Mouse (Mus musculus) heart, embryonic 10.5 days (tissue): Measurements from ENCODE around the gene Il2. TPM values are rescaled to one million over a fixed set of nuclear protein-coding genes. Genes with fewer than 3 reads are reported as not detected.

ENCODE experiments used
- DNase-seq: peaks from one replicate; pipeline ENCODE4 v3.0.0-alpha.2; 2017; ENCODE audit warnings: low spot score
- H3K27ac ChIP-seq: fragments of 300-500 bp; sonication (generic); 2 replicates; pipeline ENCODE4 v1.5.1; 2016; ENCODE audit warnings: mild to moderate bottlenecking
- H3K27me3 ChIP-seq: fragments of 300-500 bp; sonication (generic); 2 replicates; pipeline ENCODE4 v1.6.1; 2016; ENCODE audit warnings: mild to moderate bottlenecking; ENCODE audit not compliant: poor library complexity, insufficient read depth, severe bottlenecking
- H3K36me3 ChIP-seq: fragments of 300-500 bp; sonication (generic); 2 replicates; pipeline ENCODE4 v1.6.1; 2016; ENCODE audit warnings: mild to moderate bottlenecking, moderate library complexity
- H3K4me1 ChIP-seq: fragments of 300-500 bp; sonication (generic); 2 replicates; pipeline ENCODE4 v1.6.1; 2016; ENCODE audit warnings: mild to moderate bottlenecking
- H3K4me3 ChIP-seq: fragments of 300-500 bp; sonication (generic); 2 replicates; pipeline ENCODE4 v1.5.1; 2016; ENCODE audit warnings: mild to moderate bottlenecking, moderate library complexity
- H3K9me3 ChIP-seq: fragments of 300-500 bp; sonication (generic); 2 replicates; pipeline ENCODE4 v1.6.1; 2016; ENCODE audit warnings: mild to moderate bottlenecking, moderate library complexity
- WGBS: fragments of 180-500 bp; shearing (Covaris S2); methylation state at CpG from one replicate; pipeline ENCODE4 v1.1.7; 2016; 5-methylcytosine and 5-hydroxymethylcytosine counted together
- polyA plus RNA-seq: library from polyadenylated mRNA; unstranded; fragments of >200 nt; fragmentation: Nextera tagmentation; extraction: Ambion mirVana; gene quantifications from 2 replicates; pipeline ENCODE4 v1.2.1, GENCODE M21; 2016

Il2 gene
- polyA plus RNA-seq, 1 experiment from 2014 or later = 0.24 TPM

GRCm38 (mm10) chr3:37141827-37142226, 16.1 kb upstream of the Il2 start:
- peaks cover 6% of the 10 kb centered on the region; the same call in 1 of the 2 replicates for H3K4me1 ChIP-seq
- no peaks in the 10 kb centered on the region for H3K27me3 ChIP-seq
- no peak for DNase-seq
- H3K36me3 ChIP-seq = no peaks in the 10 kb centered on the region
- 75% methylated on average over 2 of the region's 2 CpGs for WGBS
- no peaks in the 10 kb centered on the region for H3K9me3 ChIP-seq
- no peak overlapping the region for H3K27ac ChIP-seq
- H3K4me3 ChIP-seq = no peak overlapping the region

GRCm38 (mm10) chr3:37140168-37140906, 14.6 kb upstream of the Il2 start:
- no peaks in the 10 kb centered on the region for H3K36me3 ChIP-seq
- H3K27ac ChIP-seq = no peak overlapping the region
- H3K4me3 ChIP-seq = no peak overlapping the region
- WGBS = 83% methylated on average over 6 of the region's 6 CpGs
- no peaks in the 10 kb centered on the region for H3K27me3 ChIP-seq
- H3K9me3 ChIP-seq = no peaks in the 10 kb centered on the region
- no peak for DNase-seq
- H3K4me1 ChIP-seq = no peaks in the 10 kb centered on the region

- Histone ChIP-seq H3K9me3 (no peaks in the 10 kb centered on the region), H3K4me1 (no peaks in the 10 kb centered on the region), H3K4me3 (no peak overlapping the region), H3K27ac (no peak overlapping the region), H3K36me3 (no peaks in the 10 kb centered on the region), H3K27me3 (no peaks in the 10 kb centered on the region)
- DNase-seq = no peak
- WGBS = 69% methylated on average over 3 of the region's 3 CpGs
These were observed 13.4 kb upstream of the Il2 start for GRCm38 (mm10) chr3:37139192-37139591.

- Histone ChIP-seq H3K27ac (no peak overlapping the region), H3K27me3 (no peaks in the 10 kb centered on the region), H3K4me1 (no peaks in the 10 kb centered on the region), H3K36me3 (no peaks in the 10 kb centered on the region), H3K9me3 (no peaks in the 10 kb centered on the region), H3K4me3 (no peak overlapping the region)
- DNase-seq = no peak
- 50% methylated on average over 4 of the region's 4 CpGs for WGBS
These were observed 11.5 kb upstream of the Il2 start for GRCm38 (mm10) chr3:37137231-37137630.

GRCm38 (mm10) chr3:37129063-37129462, 3.3 kb upstream of the Il2 start:
- Histone ChIP-seq H3K4me1 (no peaks in the 10 kb centered on the region), H3K36me3 (no peaks in the 10 kb centered on the region)
- no peak for DNase-seq

GRCm38 (mm10) chr3:37128269-37128668, 2.5 kb upstream of the Il2 start:
- Histone ChIP-seq H3K9me3 (no peaks in the 10 kb centered on the region), H3K4me3 (no peak overlapping the region), H3K36me3 (no peaks in the 10 kb centered on the region), H3K27me3 (no peaks in the 10 kb centered on the region), H3K4me1 (no peaks in the 10 kb centered on the region), H3K27ac (no peak overlapping the region)
- 50% methylated on average over 4 of the region's 4 CpGs for WGBS
- DNase-seq = no peak

More at GRCm38 (mm10) chr3:37129063-37129462, 3.3 kb upstream of the Il2 start:
- Histone ChIP-seq H3K27ac (no peak overlapping the region), H3K4me3 (no peak overlapping the region), H3K27me3 (no peaks in the 10 kb centered on the region), H3K9me3 (no peaks in the 10 kb centered on the region)
- WGBS = 43% methylated on average over 2 of the region's 2 CpGs

GRCm38 (mm10) chr3:37126162-37126561, 403 bp upstream of the Il2 start:
- H3K4me3 ChIP-seq = no peak overlapping the region
- H3K9me3 ChIP-seq = no peaks in the 10 kb centered on the region
- WGBS = 66% methylated on average over 4 of the region's 4 CpGs
- no peak overlapping the region for H3K27ac ChIP-seq
- H3K4me1 ChIP-seq = no peaks in the 10 kb centered on the region
- no peak for DNase-seq
- no peaks in the 10 kb centered on the region for H3K36me3 ChIP-seq
- no peaks in the 10 kb centered on the region for H3K27me3 ChIP-seq

- Histone ChIP-seq H3K27ac (no peak overlapping the region), H3K9me3 (no peaks in the 10 kb centered on the region), H3K27me3 (no peaks in the 10 kb centered on the region), H3K4me3 (no peak overlapping the region), H3K4me1 (no peaks in the 10 kb centered on the region), H3K36me3 (no peaks in the 10 kb centered on the region)
- DNase-seq = no peak
These were observed 35.0 kb downstream of the Il2 start for GRCm38 (mm10) chr3:37090721-37091120.

- no peaks in the 10 kb centered on the region for H3K27me3 ChIP-seq
- DNase-seq = no peak
- 72% methylated on average over 4 of the region's 4 CpGs for WGBS
- H3K9me3 ChIP-seq = no peaks in the 10 kb centered on the region
- H3K4me3 ChIP-seq = no peak overlapping the region
- no peaks in the 10 kb centered on the region for H3K4me1 ChIP-seq
- no peak overlapping the region for H3K27ac ChIP-seq
- no peaks in the 10 kb centered on the region for H3K36me3 ChIP-seq
These were observed 40.9 kb downstream of the Il2 start for GRCm38 (mm10) chr3:37084860-37085259.

GRCm38 (mm10) chr3:37073211-37073610, 52.5 kb downstream of the Il2 start:
- peaks cover 7% of the 10 kb centered on the region for H3K9me3 ChIP-seq
- H3K27ac ChIP-seq = no peak overlapping the region
- H3K4me3 ChIP-seq = no peak overlapping the region
- H3K4me1 ChIP-seq = no peaks in the 10 kb centered on the region
- H3K36me3 ChIP-seq = no peaks in the 10 kb centered on the region
- DNase-seq = no peak
- H3K27me3 ChIP-seq = no peaks in the 10 kb centered on the region

Other genes starting within 250 kb of the Il2 start
- gene Adad1, start 62.4 kb downstream of the Il2 start, polyA plus RNA-seq = 0.44 and 0.64 TPM in 2 replicates
- not detected in 2 replicates for gene Il21, start 106.7 kb upstream of the Il2 start, polyA plus RNA-seq
- 5.9 and 7.7 TPM in 2 replicates for gene Bbs12, start 186.6 kb upstream of the Il2 start, polyA plus RNA-seq
- 0.80 and 1.1 TPM in 2 replicates for gene Cetn4, start 186.7 kb upstream of the Il2 start, polyA plus RNA-seq
- 0.50 and 0.92 TPM in 2 replicates for gene Fgf2, start 222.4 kb upstream of the Il2 start, polyA plus RNA-seq